Mouse (Mus musculus) heart, adult 8-10 months (tissue): ENCODE data around the gene Skida1. TPM values are rescaled to one million over a fixed set of nuclear protein-coding genes. Genes with fewer than 3 reads are reported as not detected.
A peak's percentile ranks its signal among the peaks of the same experiment; 100 is the strongest.
"Not testable (repeated sequence)": the region's sequence is repeated elsewhere in the genome, so short reads cannot be mapped to it uniquely, and the experiment has no call there.

Experiments used
- DNase-seq: peaks from one replicate; pipeline ENCODE4 v3.0.0; 2022; ENCODE audit warnings: low spot score
- total RNA-seq, 4 experiments: library from RNA; stranded (reverse); gene quantifications; 2 replicates each; pipeline ENCODE4 v1.2.4; 2022

Skida1 gene
- 1 to 10 TPM; 2.5 to 5.9 (median 3.7) TPM for total RNA-seq

DNA sequence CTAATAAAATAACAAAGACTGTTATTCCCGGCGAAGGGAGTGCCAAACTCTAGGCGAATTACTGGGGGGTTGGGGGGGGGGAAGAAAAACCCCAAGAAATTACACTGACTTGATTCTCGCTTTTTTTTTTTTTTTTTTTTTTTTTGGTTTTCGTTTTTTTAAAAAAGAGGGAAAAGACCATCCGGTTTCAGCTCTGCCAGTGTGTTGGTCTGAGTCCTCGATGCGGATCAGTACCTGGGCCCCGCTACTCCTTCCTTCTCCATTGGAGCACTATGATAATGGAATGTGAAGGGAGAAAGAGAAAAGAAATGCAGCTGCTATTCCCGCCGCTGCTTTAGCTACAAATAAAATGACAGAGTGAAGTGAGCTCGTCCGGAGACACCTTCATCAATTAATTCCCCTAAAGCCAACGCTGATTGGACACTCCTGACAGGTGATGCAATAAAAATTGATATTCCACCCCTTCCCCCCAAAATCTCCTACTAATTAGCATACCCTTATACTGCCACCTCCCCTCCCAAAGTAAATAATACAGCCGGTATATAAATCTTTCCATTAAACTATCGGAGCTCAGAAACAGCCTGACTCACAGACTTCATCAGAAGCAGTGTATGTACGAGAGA is at the start of gene Skida1:
TSS of gene Skida1 (minus strand) at position 599 of the 623 bp plus-strand sequence.
- peak; percentile 41 for DNase-seq

DNA sequence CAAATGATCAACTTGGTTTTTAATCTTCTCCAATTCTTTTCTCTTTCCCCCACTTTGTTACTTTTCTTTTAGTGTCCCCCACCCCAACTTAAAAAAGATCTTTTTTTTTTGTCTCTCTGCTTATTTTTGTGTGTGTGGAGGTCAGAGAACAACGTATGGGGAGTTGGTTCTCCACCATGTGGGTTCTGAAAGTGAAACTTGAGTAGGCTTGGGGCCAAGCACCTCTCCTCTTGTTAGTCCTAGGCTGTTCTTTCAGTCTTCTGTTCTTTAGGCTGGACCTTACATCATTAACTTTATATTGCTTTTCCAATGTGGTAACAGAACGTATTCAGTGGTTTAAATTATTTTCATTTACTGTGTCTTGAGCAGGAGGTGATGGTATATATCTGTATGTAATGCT is 47.0 kb upstream of the Skida1 start:
- no peak for DNase-seq

DNA sequence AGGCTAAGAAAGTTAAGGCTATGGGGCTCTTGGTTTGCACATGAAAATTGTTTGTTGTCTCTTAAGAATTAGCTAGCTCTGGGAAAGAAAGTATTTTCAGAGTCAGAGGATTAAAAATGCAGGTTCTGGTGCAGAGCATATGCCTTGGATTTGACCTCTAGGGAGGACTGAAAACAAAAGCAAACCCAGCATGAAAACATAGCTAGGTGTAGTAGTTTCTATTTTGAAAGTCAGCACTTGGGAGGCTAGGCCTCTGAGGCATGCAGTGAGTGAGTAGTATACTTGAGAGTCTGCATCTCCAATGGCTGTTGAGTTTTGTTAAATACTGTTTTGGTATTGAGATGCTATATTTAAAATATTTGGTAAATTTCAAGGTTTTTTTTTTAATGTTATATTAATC is 45.5 kb upstream of the Skida1 start:
- no peak for DNase-seq

DNA sequence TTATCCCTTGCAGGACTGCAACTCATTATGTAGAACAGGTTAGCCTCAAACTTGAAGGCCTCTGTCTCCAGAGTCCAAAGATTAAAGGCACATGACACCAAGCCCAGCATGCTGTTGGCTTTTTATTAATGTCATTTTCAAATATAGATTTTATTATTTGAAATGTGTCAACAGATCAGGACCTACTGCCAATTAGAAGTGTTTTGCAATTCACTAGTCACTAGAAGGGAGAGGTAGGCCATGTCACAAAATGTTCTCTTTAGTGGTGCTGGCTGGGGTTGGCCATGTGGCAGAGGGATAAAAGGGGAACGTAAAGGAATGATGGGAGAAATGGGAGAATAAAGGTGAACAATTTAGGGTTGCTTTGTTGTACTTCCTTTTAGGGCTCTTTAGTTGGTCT is 45.0 kb upstream of the Skida1 start:
- no peak for DNase-seq

DNA sequence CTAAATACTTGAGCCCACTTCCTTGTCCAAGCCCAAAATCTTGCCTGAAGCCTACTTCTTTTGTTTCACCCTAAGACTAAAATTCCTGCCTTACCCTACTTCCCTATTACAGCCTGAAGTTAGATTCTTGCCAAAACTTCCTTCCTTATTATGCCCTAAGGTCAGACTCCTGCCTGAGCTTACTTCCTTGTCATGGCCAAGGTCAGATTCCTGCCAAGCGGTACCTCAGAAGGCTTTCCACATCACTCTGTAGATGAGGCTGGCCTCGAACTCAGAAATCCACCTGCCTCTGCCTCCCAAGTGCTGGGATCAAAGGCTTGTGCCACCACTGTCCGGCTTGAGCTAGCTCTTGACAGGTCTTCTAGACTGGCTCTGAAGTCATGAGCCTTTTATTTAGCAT is 38.8 kb upstream of the Skida1 start:
- not testable (repeated sequence) for DNase-seq

DNA sequence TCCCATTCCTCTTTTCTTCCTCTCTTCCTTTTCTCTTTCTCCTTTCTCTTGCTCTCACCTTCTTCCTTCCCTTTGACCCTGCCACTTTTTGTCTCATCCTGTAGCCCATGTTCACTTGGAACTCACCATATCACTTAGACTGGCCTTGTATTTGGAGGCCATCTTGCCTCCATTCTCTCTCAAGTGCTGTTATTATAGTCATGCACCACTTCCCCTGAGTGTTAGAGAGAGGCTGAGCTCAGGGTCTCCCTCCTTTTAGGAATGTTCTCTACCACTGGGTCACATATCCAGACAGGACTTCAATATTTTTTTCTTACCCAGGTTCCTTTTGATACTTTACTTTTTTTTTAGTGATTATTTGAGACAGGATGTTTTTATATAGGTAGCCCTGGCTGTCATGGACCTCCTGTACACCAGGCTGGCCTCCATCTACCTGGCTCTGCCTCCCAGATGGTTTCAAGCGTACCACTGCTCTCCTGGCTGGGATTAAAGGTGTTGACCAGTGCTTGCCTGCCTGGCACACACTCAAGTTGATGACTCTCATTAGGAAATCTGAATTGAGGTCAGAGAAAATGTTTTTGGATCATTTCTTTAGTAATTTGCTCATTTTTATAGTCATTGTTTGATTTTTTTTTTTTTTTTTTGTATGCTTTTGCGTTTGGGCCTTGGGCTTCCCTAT is 31.5 kb upstream of the Skida1 start:
- DNase-seq: no peak

DNA sequence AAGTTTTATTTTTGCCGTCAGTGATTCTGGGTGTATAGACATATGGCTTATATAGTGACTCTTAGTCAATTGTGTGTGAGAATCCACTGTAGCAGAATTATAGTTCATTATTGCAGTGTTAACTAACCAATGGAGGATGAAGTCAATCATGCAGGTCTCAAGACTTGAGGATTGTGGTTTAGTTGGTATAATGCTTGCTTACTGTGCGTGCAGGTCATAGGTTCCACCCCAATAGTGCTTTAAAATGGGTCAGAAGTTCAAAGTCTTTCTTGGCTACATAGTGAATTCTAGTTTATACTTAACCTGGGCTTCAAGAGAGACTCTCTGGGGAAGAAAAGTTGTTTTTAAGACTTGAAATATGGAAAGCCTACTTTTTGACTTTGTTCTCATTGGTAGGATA is 23.1 kb upstream of the Skida1 start:
- no peak for DNase-seq

DNA sequence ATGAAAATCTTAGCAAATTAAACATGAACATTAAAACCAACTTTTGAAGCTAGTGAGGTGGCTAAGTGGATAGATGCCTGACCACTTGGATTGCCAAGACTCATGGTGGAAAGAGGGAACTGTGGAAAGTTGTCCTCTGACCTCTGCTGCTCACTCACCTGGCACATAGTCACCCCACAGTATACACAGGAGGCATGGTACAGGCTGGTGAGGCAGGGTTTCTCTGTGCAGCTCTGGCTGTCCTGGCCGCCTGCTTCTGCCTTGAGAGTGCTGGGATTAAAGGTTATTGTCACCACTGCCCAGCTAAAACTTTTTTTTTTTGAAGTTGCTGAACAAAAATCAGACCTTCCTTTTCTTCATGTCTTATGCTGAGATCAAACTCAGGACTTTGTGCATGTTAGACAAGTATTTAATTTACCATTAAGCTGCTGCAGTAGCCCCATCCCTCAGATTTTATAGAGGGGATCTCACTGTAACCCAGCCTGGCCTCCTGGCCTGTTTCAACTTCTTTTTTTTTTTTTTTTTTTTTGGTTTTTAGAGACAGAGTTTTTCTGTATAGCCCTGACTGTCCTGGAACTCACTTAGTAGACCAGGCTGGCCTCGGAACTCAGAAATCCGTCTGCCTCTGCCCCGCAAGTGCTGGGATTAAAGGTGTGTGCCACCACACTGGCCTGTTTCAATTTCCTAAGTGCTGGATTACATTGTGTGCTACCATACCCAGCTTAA is 19.4 kb upstream of the Skida1 start:
- DNase-seq: no peak

DNA sequence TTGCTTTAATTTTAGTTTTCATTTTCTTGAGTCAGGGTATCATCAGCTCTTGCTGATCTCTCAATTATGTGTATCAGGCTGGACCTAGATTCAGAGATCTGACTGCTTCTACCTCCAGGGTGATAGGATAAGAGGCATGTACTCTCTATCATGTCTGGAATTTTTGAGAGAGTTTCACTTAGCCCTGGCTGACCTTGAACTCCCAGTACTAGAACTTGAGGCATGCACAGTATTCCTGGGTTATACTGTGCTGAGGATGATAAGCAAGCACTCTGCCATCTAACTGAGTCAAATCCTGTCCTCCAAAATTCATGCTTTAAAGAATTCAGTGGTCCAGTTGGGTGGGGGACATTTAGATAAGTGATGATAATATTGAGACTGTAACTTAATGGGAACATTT is 17.6 kb upstream of the Skida1 start:
- no peak for DNase-seq

DNA sequence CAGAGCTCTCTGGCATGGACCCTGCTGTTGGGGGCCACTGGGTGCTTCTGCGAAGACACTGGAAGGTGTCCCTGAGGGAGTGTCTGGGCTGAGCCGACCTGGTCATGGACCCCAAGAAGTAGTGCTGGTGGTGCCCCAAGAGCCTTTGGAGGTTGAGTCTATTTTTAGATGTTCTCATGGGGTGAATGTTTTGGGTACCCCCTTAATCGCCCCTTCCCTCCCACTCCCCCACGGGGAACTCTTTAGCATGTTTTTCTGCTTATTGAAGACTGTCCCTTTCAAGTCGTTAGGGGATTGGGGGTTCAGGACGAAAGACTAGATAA is 16.8 kb upstream of the Skida1 start:
- no peak for DNase-seq

DNA sequence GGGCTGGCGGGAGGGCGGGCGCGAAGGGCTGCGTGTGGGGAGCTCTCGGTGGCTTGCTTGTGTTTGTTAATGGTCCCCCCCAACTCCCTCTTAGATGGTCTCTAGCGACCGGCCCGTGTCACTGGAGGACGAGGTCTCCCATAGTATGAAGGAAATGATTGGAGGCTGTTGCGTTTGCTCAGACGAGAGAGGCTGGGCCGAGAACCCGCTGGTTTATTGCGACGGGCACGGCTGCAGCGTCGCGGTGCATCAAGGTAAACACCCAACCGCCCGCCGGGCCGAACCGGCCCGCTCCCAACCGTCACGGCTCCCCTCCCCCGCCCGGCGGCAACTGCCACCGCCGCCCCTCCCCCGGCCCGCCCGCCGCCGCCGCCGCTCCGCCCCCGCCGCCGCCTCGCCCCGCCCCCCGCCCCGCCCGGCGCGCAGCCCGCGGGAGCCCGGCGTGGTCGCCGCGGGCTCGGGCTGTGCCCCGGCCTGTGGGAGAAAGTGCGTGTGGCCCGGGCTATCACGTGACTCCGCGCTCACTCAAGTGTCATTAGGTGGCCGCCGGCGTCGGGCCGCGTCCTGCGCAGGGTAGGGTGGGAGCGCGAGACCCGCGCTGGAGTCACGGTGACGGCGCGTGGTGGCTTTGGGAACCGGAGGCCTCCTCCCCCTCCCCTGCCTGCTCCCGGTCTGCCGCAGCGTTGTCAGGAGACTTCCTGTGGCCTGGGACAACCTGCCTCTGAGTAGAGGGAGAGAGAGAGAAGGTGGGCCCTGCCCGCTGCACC is 16.3 kb upstream of the Skida1 start:
- DNase-seq: peak; percentile 61

DNA sequence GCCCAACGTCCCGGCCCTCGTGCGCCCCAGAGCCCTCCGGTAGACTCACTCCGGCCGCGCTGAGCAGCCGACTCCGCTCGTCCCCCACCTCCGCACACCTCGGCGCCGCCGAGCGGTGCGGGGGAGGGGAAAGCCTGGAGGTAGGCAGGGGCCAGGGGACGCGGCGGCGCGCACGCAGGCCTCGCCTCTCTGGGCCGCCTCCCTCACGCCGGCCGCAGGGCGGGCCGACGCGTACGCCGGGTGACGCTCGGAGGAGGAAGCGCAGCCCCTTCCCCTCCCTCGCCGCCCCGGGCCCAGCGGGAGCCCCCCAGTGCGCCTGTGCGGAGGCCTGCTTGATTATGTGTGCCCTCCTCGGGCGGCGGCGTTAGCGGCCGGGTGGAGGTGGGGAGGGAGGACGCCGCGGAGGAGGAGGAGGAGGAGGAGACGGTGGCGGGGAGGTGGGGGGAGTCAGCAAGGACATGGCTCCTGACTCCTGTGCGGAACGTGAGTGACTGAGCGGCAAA is 15.6 kb upstream of the Skida1 start:
- DNase-seq: peak; percentile 83

DNA sequence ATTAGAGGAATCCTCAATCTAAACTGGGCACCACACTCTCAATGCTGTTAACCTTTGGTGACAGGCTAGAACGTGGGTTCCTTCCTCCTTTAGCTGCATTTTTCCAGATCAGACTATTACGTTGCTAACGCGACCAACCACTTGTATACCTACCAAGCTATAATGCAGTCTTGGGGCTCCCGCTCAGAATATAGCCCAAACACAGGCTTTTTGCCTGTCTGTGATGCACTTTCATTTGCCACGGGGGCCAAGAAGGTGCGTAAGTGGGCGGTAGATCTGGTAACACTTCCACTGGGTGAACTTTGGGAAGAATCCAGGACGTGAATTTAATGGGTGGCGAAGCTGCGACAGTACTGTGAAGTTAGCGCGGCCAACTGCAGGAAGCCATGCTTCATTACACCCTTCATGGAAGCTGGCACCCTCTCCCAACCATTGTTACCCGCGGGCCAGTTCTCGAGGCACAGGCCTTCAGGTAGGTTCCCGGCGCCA is 15.0 kb upstream of the Skida1 start:
- DNase-seq: peak; percentile 61

DNA sequence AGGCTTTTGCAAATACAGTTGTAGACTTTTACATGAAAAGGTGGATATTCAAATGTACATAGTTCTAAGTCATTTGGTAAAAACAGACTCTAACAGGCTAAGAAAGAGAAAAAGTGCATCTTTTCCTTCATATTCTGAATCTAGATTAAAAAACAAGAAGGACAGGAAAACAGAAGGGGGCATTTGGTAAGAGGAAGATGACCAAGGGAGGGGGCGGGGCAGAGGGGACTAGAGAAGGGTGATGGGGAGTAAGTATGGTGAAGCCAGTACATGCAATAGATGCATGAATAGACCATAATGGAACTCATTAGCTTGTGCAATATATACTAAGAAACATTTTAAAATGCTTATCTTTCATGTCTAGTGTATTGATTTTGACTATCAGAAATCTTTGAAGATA is 11.5 kb upstream of the Skida1 start:
- DNase-seq: no peak

DNA sequence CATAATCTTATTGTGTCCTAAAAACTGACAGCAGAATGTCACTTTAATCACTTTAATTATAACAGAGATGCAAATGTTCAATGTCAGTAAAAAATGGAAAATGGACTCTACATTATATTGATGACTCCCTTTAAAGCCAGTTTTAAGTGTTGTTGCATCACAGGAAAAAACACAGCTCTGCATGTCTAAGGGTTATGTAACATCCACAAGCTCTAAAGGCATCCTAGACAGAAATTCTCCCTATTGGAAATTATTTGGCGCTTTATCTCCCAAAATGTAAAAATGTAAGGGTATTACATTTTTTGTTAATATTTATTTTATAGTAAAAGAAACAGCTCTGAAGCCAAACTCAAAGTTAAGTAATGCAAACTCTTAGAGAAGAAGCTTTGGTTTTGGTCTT is 11.0 kb upstream of the Skida1 start:
- DNase-seq: no peak

DNA sequence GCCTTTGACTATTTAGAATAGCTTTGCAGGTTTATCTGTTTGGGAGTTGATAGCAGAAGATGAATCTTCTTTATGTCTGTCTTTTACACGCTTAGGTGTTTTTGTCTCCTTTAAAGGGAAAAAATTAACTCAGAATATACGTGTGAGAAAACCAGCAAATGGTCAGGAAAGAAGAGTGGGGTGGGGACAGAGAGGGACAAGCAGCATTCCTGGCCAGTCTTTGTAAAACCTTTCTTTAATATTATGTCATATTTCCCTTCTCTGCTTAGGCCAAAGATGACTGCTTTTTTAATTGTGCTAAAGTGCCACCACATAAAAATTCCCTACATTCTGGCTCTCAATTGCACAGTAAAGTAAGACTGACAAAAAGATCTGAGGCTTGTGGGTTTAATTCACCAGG is 10.2 kb upstream of the Skida1 start:
- no peak for DNase-seq

DNA sequence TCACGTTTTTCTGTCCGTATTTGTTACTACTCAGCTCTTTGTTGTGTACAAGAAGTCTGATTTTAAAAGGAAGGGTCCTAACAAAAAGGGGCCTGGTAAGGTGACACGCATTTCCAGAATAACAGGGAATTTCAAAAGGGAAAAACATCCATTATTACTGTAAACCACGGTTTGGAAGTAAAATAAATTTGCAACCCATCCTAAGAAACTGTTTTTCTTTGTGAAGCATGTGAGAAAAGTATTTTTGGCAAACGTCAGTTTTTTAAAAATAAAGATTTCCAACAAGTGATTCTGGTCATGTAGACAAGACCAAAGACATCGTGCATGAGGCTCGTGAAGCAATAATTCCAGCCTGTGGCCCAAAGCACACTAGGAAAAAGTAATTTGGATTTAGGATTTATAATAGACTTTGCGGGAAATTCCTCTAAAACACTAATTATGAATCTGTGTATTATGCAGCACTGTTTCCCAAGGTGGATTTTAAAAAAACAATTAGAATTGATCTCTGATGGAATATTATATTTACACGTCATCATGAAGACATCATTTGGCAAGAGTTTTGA is 9.4 kb upstream of the Skida1 start:
- DNase-seq: no peak

DNA sequence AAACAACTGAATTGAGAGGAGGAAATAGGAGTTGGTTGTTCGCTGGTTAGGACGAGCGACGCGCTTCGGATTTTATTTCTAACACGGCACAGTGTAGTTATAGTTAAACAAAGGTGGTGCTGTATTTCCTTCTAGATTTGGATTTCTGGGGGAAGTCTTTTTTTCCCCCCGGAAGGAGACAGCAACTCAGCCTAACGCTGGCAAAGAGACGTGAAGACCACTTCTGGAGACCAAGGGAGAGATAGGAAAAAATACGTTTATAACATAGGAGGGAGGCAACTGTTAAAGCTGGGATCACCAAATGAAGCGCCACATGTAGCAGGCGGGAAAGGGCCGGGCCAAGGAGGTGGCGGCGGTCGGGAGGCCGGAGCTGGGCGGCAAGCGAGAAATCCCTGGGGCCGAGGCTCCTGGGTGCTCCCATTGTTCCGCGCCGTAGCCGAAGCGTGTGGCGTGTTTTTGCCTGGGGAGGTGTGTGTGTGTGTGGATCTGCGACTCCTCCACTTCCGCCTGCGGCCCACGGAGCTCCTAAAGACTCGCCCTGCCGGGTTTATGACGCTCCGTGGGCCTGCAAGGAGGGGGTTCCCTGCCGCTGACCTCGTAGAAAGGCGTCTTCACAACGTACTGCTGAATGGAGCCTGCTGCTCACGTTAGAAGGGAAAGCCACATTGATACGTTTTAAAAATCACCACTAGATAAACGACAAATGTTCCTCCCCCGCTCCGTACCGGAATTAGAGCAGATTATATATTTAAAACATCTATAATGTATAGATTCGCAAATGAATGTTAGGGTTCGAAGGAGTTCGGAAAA is 8.7 kb upstream of the Skida1 start:
- peak; percentile 51 for DNase-seq

DNA sequence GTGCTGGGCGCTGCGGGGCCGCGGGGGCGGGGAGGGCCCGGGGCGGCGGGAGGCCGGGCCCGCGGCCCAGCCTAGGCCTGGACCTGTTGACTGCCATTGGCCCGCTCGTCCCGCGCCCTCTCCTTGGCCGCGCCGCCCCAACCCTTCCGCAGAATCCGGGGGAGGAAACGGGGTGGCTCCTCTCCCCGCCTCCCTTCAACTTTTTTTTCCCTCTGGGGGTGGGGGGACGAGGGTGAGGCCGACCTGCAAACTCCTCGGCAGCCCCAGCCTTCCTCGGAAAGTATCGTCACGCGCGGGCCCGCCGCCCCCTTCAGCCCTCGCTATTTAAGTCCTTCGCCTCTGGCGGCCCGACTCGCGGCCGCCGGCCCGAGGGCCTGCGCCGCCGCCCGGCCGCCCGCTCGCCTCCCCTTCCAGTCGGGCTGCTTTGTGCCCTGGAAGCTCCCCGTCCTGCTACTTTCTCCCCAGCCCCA is 8.0 kb upstream of the Skida1 start:
- DNase-seq: peak; percentile 98

DNA sequence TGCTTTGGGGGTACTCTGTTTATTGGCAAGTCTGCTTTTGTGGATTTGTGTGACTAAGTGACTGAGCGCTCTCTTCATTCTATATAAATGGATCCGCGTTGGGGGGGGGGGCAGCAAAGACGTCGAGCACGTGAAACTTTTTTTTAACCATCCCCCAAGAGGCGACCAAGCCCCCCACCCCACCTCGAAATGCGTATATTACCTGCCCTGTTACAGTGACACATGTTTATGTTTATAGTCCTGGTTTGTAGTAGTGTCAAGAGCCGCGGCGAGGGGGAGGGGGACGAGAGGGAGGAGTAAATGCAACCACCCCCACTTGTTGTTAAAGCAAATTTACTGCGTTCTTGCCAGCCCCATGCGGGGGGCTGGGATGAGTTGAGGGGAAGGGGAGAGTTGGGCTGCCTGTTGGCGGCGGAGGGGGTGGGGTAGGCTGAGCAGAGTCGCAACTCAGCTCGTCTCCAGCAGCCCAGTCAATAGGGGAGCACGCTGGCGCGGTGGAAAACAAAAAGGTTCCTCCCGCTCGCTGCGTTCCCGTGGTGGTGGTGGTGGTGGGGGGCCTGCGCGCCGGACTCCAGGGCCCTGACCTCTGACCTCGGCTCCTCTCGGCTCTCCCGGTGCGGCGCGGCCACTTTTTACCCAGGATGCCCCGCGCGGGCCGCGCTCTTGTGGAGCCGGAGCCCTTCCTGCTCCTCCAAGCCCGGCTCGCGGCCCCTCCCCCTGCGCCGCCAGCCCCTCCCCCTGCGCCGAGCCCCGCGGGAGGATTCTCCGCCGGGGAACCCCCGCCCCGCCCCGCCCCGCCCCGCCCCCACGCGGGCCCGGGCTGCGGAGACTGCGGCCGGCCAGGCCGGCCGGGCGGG is 7.3 kb upstream of the Skida1 start:
- peak; percentile 92 for DNase-seq
